Mouse (Mus musculus): ENCODE results near the gene Togaram1.

Togaram1 gene

GRCm38 (mm10) chr12:64965124-64966026 is at the start of gene Togaram1, which contains the start of gene Klhl28:
Gene Togaram1 (plus strand): TSS chr12:64965804.
Gene Klhl28 (minus strand): TSS chr12:64965534.
- DNase-seq, result peak; percentile 99

- DNase-seq, result no peak
Observed at GRCm38 (mm10) chr12:64916735-64917134, 48.9 kb upstream of the Togaram1 start.

GRCm38 (mm10) chr12:64917578-64918471 is 47.8 kb upstream of the Togaram1 start, which contains the start of gene Gm527:
Gene Gm527 (plus strand): TSS chr12:64917906.
- DNase-seq, result peak; percentile 96 to 97

GRCm38 (mm10) chr12:64937493-64937892 is 28.1 kb upstream of the Togaram1 start:
- DNase-seq, result peak; percentile 18 to 38

GRCm38 (mm10) chr12:64964560-64964959 is 1.0 kb upstream of the Togaram1 start:
- no peak for DNase-seq

- peak in 1 of 2 experiments; percentile 73 for DNase-seq
Observed at GRCm38 (mm10) chr12:64966101-64966631, 562 bp downstream of the Togaram1 start.

GRCm38 (mm10) chr12:64966652-64967435 is 1.2 kb downstream of the Togaram1 start:
- peak; percentile 7 to 16 for DNase-seq

- peak; percentile 6 to 19 for DNase-seq
Observed at GRCm38 (mm10) chr12:64967470-64967869, 1.9 kb downstream of the Togaram1 start.

GRCm38 (mm10) chr12:64968067-64968466 is 2.5 kb downstream of the Togaram1 start:
- DNase-seq, result no peak

- DNase-seq, result no peak
Observed at GRCm38 (mm10) chr12:64971399-64971798, 5.8 kb downstream of the Togaram1 start.

- no peak for DNase-seq
Observed at GRCm38 (mm10) chr12:64972063-64972462, 6.5 kb downstream of the Togaram1 start.

- no peak for DNase-seq
Observed at GRCm38 (mm10) chr12:64975558-64975957, 10.0 kb downstream of the Togaram1 start.

GRCm38 (mm10) chr12:64976191-64976590 is 10.6 kb downstream of the Togaram1 start:
- DNase-seq, result no peak

- DNase-seq, result no peak
Observed at GRCm38 (mm10) chr12:64977518-64977917, 11.9 kb downstream of the Togaram1 start.

- DNase-seq, result no peak
Observed at GRCm38 (mm10) chr12:65007725-65008124, 42.1 kb downstream of the Togaram1 start.

GRCm38 (mm10) chr12:65022842-65023241 is 57.2 kb downstream of the Togaram1 start:
- no peak for DNase-seq

- no peak for DNase-seq
Observed at GRCm38 (mm10) chr12:65035839-65036189, 70.2 kb downstream of the Togaram1 start.

- peak; percentile 94 to 96 for DNase-seq
Observed at GRCm38 (mm10) chr12:65036190-65036870, 70.7 kb downstream of the Togaram1 start, which contains the start of gene Prpf39. Gene Prpf39 (plus strand): TSS chr12:65036333.

- peak; percentile 7 for DNase-seq
Observed at GRCm38 (mm10) chr12:65036892-65037545, 71.4 kb downstream of the Togaram1 start.

- no peak for DNase-seq
Observed at GRCm38 (mm10) chr12:65037546-65037937, 71.9 kb downstream of the Togaram1 start.

- DNase-seq, result no peak
Observed at GRCm38 (mm10) chr12:65048799-65049198, 83.2 kb downstream of the Togaram1 start.

Measured in cerebellum, postnatal 14 days (tissue).